Mouse (Mus musculus) CH12.LX (cell line): ENCODE measurements around the gene Slc1a1.

Source experiments
- CTCF ChIP-seq, 2 experiments: IDR thresholded peaks in 1 of 2; conservative IDR thresholded peaks in 1 of 2; 2 replicates each; pipeline ENCODE4 v1.5.1; 2011 to 2012; ENCODE audit warnings: low read depth in 2 of 2, low read length in 2 of 2, improper control_type of control experiment in 1 of 2, inconsistent platforms in 1 of 2, mild to moderate bottlenecking in 1 of 2, moderate library complexity in 1 of 2
- GABPA ChIP-seq: IDR thresholded peaks from 2 replicates; pipeline ENCODE4 v1.6.1; 2012; ENCODE audit warnings: low read depth, low read length, improper control_type of control experiment, inconsistent platforms; ENCODE audit not compliant: insufficient replicate concordance

DNA sequence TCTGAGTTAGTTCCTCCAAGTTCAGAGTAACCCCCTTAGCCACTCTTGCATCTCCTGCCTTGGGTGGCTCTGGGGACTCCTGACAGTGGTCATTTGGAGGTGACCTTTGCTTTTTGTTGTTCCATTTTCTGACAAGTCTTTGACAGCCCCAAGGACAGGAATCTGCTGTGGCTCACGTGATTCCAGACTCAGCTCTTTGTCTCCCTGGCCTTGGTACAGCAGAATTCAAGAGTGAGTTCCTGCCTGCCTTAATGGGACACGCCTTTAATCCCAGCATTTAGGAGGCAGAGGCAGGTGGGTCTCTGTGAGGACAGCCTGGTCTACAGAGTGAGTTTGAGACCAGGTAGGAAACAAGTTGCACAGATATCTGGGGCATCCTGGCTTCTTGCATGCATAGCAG lies 3.9 kb downstream of the Slc1a1 start:
- TF ChIP-seq CTCF (conservative IDR thresholded peaks at IDR 0.05 in 1 of 2, IDR thresholded peaks at IDR 0.05 in 1 of 2; ENCODE audit: low read depth in 2 of 2, low read length in 2 of 2) (no peak), GABPA (no peak)
